Mouse (Mus musculus) bone marrow, adult 2 months (tissue): ENCODE measurements around the gene Abcg2.

Experiments used
- CTCF ChIP-seq: fragments of 200-500 bp; IDR thresholded peaks from 2 replicates; pipeline ENCODE4 v1.5.1; 2011; ENCODE audit warnings: low read length, control low read depth; ENCODE audit not compliant: control insufficient read depth, insufficient read depth
- POLR2A ChIP-seq: fragments of 200-500 bp; IDR thresholded peaks from 2 replicates; pipeline ENCODE4 v1.6.1; 2011; ENCODE audit warnings: low read depth, mild to moderate bottlenecking, control low read depth, low read length, borderline replicate concordance; ENCODE audit not compliant: control insufficient read depth

GRCm38 (mm10) chr6:58677802-58678201 lies 93.5 kb downstream of the Abcg2 start:
- TF ChIP-seq POLR2A = no peak
- TF ChIP-seq CTCF = no peak
